Mouse (Mus musculus) erythroblast, embryonic 14.5 days (primary cell): Measurements from ENCODE around the gene Abhd11. TPM values are rescaled to one million over a fixed set of nuclear protein-coding genes. Genes with fewer than 3 reads are reported as not detected.

ENCODE experiments used
- H3K27me3 ChIP-seq: 2 replicates; pipeline ENCODE4 v1.6.1; 2012; ENCODE audit warnings: inconsistent platforms; ENCODE audit not compliant: control insufficient read depth
- H3K36me3 ChIP-seq: 2 replicates; pipeline ENCODE4 v1.6.1; 2012; ENCODE audit warnings: mild to moderate bottlenecking, inconsistent platforms; ENCODE audit not compliant: control insufficient read depth
- H3K4me1 ChIP-seq: 2 replicates; pipeline ENCODE4 v1.6.1; 2012; ENCODE audit warnings: inconsistent platforms; ENCODE audit not compliant: control insufficient read depth
- H3K4me3 ChIP-seq: replicated peaks from 2 replicates; pipeline ENCODE3; 2012; ENCODE audit warnings: moderate library complexity, mild to moderate bottlenecking, inconsistent platforms
- H3K9me3 ChIP-seq: 2 replicates; pipeline ENCODE4 v1.6.1; 2012; ENCODE audit warnings: low read length, inconsistent platforms, mixed read lengths; ENCODE audit not compliant: control insufficient read depth
- GATA1 ChIP-seq: IDR thresholded peaks from 2 replicates; pipeline ENCODE4 v1.6.1; 2012; ENCODE audit warnings: low read length, inconsistent platforms, mixed read lengths
- TAL1 ChIP-seq: IDR thresholded peaks from 3 replicates; pipeline ENCODE4 v1.6.1; 2012; ENCODE audit warnings: low read length, inconsistent platforms, mixed read lengths
- polyA plus RNA-seq: library from polyadenylated mRNA; stranded (reverse); fragments of >175 nt; gene quantifications from 2 replicates; pipeline ENCODE4 v1.2.3, GENCODE M21; 2012

The Abhd11 gene
- polyA plus RNA-seq, 1 experiment = 2.2 TPM

DNA sequence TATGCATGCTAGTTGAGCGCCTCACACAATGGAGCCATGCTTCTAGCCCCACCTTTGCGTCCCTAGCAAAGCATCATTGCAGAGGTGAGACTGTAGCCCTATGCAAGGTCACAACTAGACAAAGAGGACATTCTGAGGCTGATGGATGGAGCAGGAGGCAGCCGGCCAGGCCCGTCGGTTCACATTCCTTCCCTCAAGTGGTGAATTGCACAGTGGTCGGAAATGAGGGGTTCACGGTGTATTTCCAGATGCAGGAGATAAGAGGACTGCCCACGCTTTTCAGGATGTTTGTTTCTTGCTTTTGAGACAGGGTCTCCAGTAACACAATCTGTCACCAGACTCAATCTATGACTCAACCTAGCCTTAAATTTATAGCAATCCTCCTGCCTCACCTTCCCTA, 38.3 kb upstream of the Abhd11 start:
- no peaks in the 10 kb centered on the region for H3K9me3 ChIP-seq
- TF ChIP-seq GATA1 (no peak), TAL1 (no peak)
- no peaks in the 10 kb centered on the region for H3K36me3 ChIP-seq
- H3K27me3 ChIP-seq = no peaks in the 10 kb centered on the region; the same call in 1 of the 2 replicates
- peaks cover 43% of the 10 kb centered on the region for H3K4me1 ChIP-seq
- no peak overlapping the region for H3K4me3 ChIP-seq

- H3K27me3 ChIP-seq = no peaks in the 10 kb centered on the region
- TF ChIP-seq TAL1 (no peak), GATA1 (no peak)
- H3K36me3 ChIP-seq = no peaks in the 10 kb centered on the region
- no peak overlapping the region for H3K4me3 ChIP-seq
- H3K9me3 ChIP-seq = no peaks in the 10 kb centered on the region
- H3K4me1 ChIP-seq = peaks cover 55% of the 10 kb centered on the region
Observed at GRCm38 (mm10) chr5:134973081-134973480, 35.9 kb upstream of the Abhd11 start.

- Histone ChIP-seq H3K36me3 (no peaks in the 10 kb centered on the region), H3K27me3 (no peaks in the 10 kb centered on the region), H3K4me1 (peaks cover 56% of the 10 kb centered on the region), H3K9me3 (no peaks in the 10 kb centered on the region), H3K4me3 (no peak overlapping the region)
- TF ChIP-seq TAL1 (no peak), GATA1 (no peak)
Observed at GRCm38 (mm10) chr5:134973526-134973925, 35.4 kb upstream of the Abhd11 start.

DNA sequence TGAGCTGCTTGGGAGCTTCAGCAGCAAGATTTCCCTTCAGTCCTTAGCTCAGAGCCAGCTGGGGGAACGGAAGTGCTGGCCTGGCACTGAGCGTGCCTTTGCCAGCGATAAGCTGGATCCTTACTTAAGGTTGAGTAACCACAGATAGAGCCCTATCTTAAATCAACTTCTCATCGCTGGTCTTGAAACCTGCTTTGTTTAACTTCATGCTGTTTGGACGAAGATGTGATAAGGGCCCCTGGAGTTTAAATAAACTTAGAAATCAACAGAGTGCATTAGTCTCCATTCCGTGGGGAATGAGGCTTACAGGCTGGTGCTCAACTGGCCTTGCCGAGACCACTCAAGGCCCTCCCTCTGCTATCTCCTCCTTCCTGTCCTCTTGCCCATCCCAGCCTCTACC, 34.7 kb upstream of the Abhd11 start:
- TF ChIP-seq TAL1 (no peak), GATA1 (no peak)
- Histone ChIP-seq H3K36me3 (no peaks in the 10 kb centered on the region), H3K4me1 (peaks cover 56% of the 10 kb centered on the region), H3K4me3 (peak overlapping the region; percentile 28), H3K9me3 (no peaks in the 10 kb centered on the region), H3K27me3 (no peaks in the 10 kb centered on the region)

GRCm38 (mm10) chr5:134974921-134975320, 34.0 kb upstream of the Abhd11 start:
- H3K9me3 ChIP-seq = no peaks in the 10 kb centered on the region
- H3K27me3 ChIP-seq = no peaks in the 10 kb centered on the region
- H3K4me3 ChIP-seq = no peak overlapping the region
- H3K36me3 ChIP-seq = no peaks in the 10 kb centered on the region
- no peak for TF ChIP-seq TAL1
- peaks cover 56% of the 10 kb centered on the region for H3K4me1 ChIP-seq

DNA sequence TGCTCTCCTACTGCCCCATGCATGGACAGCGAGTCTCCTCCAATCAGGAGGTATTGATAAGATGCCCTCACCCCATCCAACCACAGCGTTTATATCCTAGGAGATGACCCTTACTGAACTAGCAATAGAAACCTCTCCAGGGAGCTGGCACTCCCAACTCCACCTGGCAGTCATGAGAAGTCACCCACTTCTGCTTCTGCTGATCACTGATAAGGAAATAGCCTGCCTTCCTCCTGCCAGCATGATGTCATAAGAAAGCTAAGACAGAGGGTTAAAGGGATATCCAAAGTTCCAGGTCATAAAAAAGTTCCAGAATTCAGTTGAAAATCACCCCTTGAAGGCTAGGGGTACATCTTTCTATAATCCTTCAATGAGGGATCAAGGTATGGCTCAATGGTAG, 32.8 kb upstream of the Abhd11 start:
- Histone ChIP-seq H3K27me3 (no peaks in the 10 kb centered on the region), H3K4me1 (peaks cover 62% of the 10 kb centered on the region), H3K36me3 (no peaks in the 10 kb centered on the region), H3K4me3 (no peak overlapping the region), H3K9me3 (no peaks in the 10 kb centered on the region)
- TF ChIP-seq TAL1 = peak; percentile 48; the same call in 1 of the 3 replicates
- no peak; the same call in 1 of the 2 replicates for TF ChIP-seq GATA1

GRCm38 (mm10) chr5:134976577-134977250, 32.2 kb upstream of the Abhd11 start:
- TF ChIP-seq TAL1 (no peak), GATA1 (no peak)
- H3K9me3 ChIP-seq = no peaks in the 10 kb centered on the region
- no peaks in the 10 kb centered on the region for H3K36me3 ChIP-seq
- H3K4me3 ChIP-seq = no peak overlapping the region
- no peaks in the 10 kb centered on the region for H3K27me3 ChIP-seq
- H3K4me1 ChIP-seq = peaks cover 62% of the 10 kb centered on the region

DNA sequence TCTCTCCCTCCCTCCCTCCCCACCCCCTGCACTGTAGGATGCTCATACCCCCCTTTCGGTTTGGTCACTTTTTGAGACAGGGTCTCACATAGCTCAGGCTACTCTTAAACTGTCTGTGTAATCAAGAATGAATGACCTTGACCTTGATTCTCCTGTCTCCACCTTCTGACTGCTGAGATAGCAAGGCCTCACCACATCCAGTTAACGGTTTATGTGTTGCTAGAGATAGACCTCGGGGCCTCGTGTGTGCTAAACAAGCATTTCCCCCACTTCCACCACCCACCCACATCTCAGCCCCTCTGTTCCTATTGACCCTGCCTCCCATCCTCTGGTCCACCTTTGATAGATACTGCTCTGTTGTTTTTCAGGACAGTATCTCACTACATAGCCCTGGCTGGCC, 31.1 kb upstream of the Abhd11 start:
- TF ChIP-seq GATA1 (no peak), TAL1 (no peak)
- no peaks in the 10 kb centered on the region for H3K9me3 ChIP-seq
- no peaks in the 10 kb centered on the region for H3K27me3 ChIP-seq
- no peak overlapping the region for H3K4me3 ChIP-seq
- H3K4me1 ChIP-seq = peaks cover 57% of the 10 kb centered on the region
- no peaks in the 10 kb centered on the region for H3K36me3 ChIP-seq

DNA sequence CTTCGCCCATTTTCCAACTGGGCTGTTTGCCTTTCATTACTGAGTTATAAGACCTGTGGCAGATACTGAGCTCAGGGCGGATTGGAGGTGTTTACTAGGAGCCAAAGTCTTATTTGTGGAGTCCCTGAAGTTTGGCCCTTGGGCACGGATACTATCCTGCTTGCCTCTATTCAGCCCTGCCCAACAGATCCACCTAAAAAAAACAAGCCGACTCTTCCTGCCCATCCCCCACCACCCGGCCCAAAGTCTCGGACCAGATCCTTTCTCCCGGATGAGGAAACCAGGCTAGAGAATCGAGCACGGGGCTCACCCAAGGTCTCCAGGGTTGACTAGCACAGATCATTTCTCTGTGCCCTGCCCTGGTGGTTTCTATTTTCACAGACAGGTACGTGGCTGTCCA, 27.8 kb upstream of the Abhd11 start:
- H3K36me3 ChIP-seq = no peaks in the 10 kb centered on the region

DNA sequence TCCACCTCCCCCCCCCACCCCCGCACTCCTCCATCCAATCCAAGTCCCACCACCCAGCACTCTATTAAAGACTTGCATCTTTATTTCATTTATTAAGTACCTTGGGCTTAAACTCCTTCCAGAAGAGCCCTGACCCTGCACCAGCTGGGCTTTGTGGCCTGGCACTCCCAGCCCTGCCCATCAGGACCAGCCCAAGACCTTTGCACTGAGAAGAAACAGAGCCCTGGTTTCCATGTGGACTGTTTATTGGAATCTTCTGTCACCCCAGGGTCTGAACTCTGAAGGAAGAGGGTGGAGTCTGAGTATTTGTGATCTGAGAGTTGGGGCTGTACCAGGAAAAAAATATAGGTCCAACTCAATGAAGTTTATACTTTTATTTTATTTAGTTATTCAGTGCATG, 25.8 kb upstream of the Abhd11 start:
- Histone ChIP-seq H3K36me3 (no peaks in the 10 kb centered on the region), H3K9me3 (peaks cover 9% of the 10 kb centered on the region; the same call in 1 of the 2 replicates), H3K4me1 (peaks cover 19% of the 10 kb centered on the region), H3K27me3 (peaks cover 46% of the 10 kb centered on the region), H3K4me3 (no peak overlapping the region)
- TF ChIP-seq GATA1 (no peak), TAL1 (no peak)

More for the DNA sequence above, 27.8 kb upstream of the Abhd11 start:
- Histone ChIP-seq H3K4me1 (peaks cover 32% of the 10 kb centered on the region), H3K9me3 (peaks cover 2% of the 10 kb centered on the region; the same call in 1 of the 2 replicates), H3K4me3 (no peak overlapping the region), H3K27me3 (peaks cover 26% of the 10 kb centered on the region)
- TF ChIP-seq TAL1 = no peak
- no peak for TF ChIP-seq GATA1
